Mouse (Mus musculus) embryo, embryonic 10.5 days (tissue): ENCODE measurements around the gene Irak1bp1.
A peak's percentile ranks its signal among the peaks of the same experiment; 100 is the strongest.

ENCODE experiments used
- DNase-seq: peaks from one replicate; pipeline ENCODE4 v3.0.0-alpha.2; 2015; ENCODE audit warnings: low spot score

The Irak1bp1 gene

DNA sequence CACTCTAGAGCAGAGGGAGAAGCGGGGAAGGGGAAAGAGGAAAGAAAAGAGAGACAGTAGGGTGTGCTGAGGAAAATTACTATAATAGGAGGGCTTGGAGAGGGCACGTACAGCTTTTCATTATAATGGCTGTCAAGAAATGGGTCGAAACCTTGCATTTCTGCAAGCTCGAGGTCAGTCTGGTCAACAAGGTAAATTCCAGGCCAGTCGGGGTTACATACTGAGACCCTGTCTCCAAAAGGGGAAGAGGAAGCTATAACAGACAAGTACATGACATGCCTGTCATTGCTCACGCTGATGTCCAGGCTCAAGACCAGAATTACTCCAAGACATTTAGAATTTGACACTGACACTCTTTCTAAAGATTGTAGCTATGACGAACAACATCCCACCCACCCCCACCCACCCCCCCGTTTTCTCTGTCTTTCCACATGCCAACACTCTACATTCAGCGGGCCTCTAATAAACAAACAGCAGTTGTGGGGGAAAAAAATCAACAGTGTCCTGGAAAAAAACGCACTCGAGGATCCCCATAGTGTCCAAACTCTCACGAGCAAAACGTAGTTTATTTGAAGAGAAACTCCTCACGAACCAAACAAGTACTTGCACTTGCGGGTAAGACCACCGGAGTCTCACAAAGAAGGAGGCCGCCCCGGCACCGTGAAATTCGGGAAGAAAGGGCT, at the start of gene Irak1bp1:
Irak1bp1 (plus strand) TSS at position 534 of the 683 bp plus-strand sequence.
- peak; percentile 31 for DNase-seq

DNA sequence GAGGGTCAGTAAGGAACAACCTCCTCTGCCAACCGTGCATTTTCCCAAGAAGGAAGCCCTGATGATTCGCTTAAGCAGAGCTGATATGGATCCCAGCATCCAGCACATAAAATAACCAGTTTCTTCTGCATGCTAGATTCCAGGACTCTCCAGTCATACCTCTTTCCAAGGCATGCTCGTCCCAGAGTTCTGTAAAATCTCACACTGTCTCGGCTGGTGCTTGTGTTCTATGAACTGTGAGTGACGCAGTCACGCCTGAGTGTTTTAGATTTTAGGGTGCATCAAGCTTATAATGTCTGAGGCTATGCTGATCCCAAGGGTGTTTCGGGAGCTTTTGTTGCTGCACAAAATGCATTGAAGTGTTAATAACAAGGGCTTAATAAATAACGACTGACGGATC, 41.0 kb upstream of the Irak1bp1 start:
- DNase-seq = no peak

DNA sequence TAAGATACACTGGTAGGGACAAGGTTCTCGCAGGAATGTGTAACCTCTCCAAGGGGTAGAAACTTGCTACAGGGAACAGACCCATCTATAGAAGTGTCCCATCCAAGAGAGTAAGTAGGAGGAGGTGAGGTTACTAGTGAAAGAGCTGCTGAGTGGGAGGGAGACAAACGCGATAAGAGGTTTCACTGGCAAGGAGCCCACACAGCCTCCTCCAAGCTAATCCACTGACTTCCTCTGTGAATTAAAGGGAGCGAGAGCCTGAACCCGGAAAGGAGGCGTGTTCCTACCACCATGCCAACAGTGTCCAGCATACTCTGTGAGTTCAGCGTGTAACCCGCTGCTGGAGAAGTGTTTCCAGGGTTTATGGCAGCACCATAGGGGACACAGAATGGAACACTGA, 29.0 kb upstream of the Irak1bp1 start:
- DNase-seq = no peak

DNA sequence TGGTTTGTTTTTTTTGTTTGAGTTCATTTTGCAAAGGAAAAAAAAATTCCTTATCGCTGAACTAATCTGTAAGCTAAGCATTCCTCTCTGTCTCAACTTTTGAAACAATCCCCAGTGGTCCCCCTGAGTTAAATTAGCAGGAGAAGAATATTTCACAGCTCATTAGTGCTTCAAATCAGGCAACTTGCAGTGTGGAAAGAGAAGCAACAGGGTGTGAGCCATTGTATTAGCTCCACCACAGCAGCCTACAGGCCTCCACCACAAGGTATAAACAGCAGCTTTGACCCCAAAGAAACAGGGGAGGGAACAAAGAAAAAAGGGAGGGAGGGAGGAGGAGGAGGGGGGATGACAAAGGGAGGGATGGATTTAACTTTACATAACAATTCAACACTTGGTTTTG, 22.2 kb upstream of the Irak1bp1 start:
- peak; percentile 30 for DNase-seq

DNA sequence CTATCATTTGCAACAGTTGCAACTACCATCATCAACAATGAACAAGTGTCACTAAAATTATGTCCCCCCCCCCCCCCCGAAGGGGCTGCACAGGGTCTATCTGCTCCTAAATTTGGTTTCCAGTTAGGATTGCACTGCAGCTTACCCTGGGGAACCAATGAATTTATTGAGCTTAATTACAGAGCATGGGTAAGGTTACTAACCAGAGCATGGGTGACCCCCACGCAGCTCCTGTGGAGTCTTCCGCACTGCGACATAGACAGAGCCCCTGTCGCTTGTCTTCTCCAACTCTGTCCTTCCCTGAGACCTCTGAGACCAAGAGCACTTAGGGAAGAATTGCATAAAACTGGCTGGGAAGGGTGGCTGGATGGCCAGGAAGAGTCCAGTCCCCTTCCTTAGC, 21.7 kb upstream of the Irak1bp1 start:
- DNase-seq = no peak

DNA sequence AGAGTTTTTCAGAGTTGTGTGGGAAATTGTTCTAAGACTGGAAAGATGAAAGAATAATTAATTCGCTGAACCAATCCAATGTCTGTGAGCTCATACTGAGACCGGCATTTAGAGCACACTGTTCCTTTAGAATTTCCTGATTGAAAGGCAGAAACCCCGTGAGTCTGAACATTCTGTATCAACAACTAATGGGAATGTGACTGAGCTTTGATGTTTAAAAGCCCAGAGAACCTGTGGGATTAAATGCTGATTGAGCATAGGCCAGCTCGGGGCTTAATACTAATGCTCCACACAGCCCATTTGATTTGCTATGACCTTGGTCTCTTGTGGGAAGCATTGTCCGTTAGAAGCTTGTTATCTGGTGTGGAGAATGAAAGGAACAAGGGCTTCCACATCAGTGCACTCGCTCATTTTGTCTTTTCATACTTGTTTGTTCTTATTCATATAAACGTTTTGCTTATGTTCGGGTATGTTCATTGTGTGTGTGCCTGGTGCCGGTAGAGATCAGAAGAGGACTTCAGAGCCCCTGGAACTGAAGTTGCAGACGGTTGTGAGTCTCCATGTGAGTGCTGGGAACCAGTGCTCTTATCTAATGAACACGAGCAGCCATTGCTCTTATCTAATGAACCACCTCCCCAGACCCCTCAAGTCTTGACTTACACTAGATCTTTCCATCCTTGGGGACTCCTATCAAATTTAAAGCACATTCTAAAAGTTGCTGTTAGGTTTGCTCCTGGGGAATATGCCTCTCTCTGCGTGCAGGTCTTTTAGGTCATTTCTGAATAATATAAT, 17.0 kb upstream of the Irak1bp1 start:
- no peak for DNase-seq

DNA sequence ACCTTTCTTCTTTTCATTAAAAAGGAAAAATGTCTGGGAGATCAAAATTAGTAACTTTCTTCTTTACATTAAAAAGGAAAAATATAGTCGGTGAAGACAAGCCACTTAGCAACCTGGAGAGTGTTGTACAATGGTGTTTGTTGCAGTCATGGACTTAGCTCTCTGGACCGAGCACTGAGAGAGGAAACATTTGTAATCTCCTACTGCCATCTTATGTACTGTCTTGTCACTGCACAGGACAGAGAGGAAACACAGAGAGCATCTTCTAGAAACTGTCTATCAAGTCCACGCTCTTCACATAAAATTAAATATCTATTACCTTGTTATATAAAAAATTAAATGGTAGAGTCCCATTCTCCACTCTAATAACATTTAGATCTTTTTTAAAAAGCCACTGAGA, 14.8 kb upstream of the Irak1bp1 start:
- peak; percentile 46 for DNase-seq

DNA sequence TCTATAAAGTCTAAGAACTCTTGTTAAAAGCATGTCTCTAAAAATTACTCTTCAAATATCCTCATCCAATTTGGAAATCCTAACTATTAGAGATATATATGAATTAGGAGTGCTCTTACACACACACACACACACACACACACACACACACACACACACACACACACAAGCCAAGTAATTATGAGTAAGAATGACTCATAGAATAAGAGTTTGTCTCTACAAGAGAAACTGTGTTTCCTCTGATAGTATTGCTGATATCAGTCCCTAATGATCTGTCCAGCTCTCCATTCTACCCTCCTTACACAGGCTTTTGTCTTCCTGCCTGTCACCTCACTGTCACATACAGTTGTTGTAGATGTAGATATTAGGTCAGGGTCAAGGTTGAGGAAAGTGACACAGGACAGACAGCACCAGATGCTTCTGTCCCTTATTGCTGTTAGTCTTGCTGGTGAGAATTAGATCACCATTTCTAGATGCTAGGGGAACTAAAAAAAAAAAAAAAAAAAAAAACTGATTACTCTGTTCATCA, 14.0 kb upstream of the Irak1bp1 start:
- DNase-seq = no peak

DNA sequence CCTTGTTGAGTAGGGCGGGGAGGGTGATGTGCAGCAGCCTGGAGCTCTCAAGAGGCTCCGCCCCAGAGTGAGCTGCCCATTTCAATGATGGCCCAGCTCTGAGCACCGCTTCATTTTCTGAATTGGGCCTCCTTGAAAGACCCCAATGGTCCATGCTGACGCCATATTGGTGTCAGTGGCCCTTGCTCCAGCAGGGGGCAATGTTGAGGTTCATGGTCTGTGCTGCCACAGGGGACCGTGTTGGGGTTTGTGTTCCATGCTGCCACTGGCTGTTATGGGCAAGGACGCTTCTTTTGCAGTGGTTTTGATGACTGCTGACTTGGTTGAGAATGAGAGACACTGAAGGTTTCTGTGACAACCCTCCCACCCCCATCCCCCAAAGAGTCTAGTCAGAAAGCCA, 2.9 kb upstream of the Irak1bp1 start:
- no peak for DNase-seq

DNA sequence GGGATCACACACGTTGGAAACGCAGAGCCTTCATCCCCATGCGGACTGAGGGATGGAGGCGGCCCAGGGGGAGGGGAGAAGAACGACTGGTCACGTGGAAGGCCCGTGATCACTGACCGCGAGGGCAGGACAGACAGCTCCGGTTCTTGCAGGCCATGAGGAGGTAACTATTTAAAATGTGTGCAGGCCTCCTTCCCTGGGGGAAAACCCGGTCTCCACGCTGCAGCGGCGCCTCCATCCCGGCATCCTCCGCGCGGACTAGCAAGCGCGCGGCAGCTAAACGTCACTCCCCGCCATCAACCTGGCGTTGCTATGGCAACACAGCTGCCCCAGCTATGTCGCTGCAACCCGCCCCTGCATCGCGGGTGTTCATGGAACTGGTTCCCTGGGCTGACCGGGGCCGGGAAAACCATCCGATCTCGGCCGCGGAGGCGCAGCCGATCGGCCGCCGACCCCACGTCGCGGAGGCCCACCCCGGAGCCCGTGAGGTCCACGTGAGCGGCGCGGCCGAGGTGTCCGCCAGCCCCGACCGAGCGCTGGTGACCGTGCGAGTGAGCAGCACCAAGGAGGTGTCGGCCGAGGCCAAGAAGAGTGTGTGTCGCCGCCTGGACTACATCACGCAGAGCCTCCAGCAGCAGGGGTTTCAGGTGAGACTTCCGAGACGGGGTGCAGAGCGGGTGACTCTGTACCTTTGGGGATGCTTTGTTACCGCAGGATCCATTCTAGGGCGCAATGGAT, 522 bp downstream of the Irak1bp1 start:
- peak; percentile 94 for DNase-seq

DNA sequence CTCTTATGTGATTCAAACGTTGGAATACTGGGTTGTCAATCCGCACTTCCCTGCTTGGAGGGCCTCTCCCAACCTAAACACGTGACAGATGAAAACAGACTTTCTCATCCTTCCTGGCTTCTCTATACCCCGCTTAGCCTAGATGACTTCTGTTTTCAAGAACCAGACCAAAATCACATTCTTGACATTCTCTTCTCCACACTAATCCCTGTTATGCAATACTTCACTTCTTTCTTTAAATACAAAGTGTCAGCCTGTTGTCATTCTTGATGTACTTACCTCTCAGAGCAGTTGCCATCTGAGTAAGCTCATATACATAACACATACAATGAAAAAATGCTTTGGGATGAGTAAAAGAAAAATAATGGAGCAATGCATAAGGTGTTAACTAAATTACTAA, 2.6 kb downstream of the Irak1bp1 start:
- no peak for DNase-seq

DNA sequence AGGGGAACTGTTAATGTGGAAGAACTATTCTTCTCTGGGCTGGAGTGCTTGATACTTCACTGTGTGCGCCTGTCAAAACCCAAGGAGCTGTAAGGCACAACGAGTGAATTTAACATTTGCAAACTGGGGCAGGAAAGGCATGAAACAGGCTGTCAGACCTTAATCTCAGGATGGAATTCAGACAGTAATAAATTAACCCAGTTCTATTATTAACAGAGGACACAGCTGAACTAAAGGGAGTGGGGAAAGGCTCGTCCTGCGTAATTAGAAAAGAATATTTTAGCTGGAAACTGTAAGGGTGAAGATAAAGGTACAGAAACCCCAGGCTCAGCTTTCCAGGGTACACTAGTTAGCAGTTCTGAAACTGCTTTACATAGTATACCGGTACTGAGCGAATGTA, 6.6 kb downstream of the Irak1bp1 start:
- DNase-seq = no peak

DNA sequence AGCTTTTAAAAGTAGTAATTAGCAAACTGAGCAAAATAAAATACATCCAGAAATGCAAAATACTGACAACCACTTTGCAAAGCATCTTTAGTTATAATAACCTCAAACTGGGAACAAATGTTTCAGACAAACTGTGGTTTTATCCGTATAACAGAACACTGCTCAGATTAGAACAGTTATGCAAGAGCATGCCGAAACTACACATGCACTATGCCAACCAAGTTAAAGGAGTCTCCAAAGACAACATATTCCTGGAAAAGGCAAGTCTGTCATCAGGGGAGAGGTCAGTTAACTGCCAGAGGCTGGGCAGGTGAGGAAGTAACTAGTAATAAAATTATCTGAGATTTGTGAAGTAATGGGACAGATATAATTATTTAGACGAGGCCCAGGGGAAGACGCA, 13.3 kb downstream of the Irak1bp1 start:
- DNase-seq = no peak

DNA sequence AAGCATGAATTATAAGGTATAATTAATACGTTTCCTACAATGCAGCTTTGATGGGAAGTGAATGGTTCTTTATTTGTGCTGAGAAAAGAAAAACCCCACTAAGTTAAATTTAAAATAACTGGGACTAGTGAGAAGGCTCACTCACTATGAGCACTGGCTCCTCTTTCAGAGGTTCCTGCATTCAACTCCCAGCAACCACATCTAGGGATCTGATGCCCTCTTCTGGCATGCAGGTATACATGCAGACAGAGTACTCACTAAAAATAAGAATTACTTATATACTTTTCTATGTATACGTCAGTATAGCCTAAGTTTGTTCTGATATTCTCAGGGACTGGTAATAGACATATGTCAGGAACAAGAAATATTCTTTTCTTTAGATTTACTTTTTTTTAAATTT, 24.7 kb downstream of the Irak1bp1 start:
- DNase-seq = peak; percentile 46

DNA sequence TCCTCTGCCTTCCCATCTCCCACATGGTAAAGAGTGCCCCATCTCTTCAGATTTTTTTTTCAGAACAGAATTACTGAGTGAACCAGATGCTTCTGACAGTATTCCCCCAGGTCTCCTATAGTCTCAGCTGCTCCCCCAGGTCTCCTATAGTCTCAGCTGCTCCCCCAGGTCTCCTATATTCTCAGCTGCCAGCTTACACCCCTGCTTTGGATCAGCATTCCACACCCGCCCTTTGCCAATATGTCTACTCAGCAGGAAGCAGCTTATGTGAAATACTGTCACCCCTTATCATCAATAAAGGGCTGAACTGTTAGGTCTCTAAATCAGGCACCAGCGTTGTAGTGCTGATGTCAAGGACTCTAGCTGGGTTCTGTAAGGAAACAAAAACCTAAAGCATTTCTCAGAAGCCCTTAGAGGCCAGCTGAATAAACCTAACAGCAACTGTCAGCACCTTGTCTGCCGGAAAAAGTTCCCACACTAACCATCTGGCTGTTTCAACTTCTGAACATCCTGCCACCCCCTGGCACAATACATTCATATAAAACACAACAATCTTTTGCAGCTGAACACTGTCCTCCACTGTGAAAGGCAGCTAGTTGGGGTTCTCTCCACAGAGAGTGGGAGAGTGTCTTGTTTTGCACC, 25.8 kb downstream of the Irak1bp1 start:
- no peak for DNase-seq

DNA sequence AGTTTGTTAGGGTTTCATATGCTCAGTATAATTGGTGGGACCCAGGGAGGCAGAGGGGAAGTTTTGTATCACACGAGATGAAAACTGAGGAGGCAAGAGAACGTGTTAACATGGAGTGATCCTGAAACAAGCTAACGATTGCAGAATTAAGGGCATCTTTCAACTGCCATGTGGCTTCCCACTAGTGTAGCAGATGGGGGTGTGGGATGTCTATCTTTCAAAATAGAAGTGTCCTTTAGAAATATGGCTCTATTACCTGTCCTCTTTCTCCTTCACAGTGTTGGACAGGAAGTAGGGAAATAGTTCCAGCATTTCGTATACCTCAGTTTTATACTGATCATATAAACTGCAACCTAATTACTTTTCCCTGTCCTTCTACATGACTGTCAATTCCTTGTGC, 26.9 kb downstream of the Irak1bp1 start:
- DNase-seq = no peak

DNA sequence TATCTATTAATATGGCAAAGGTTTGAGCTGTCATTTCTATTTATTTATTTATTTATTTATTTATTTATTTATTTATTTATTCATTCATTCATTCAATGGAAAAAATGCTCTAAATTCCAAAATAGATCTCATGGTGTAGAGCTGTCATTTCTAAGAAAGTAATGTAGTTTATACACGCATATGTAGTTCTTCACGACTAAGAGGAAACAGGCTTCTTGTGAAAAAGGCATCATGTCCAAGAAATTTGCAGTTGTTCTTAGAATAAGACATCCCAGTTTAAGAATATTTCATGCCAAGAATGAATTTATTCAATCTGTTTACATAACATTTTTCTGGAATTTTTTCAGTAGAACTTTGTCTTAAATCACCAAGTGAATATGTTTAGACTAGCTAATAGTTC, 31.5 kb downstream of the Irak1bp1 start:
- DNase-seq = no peak

DNA sequence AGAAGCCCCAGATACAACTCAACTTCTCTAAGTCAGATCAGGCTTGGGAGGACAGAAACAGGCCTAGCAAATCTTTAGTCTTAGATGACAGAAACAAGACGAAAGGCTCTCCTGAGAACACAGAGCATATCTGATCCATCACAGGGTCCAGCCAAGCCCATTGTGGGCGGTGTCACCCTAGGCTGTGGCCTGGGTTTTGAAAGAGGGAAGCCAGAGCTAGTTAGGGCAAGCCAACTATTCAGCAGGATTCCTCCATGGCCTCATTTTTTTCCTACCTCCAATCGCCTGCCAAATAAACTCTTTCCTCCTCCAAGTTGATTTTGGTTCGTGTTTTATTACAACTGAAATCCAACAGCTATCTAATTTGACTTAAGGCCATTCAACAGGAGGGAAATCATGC, 32.0 kb downstream of the Irak1bp1 start:
- DNase-seq = no peak

DNA sequence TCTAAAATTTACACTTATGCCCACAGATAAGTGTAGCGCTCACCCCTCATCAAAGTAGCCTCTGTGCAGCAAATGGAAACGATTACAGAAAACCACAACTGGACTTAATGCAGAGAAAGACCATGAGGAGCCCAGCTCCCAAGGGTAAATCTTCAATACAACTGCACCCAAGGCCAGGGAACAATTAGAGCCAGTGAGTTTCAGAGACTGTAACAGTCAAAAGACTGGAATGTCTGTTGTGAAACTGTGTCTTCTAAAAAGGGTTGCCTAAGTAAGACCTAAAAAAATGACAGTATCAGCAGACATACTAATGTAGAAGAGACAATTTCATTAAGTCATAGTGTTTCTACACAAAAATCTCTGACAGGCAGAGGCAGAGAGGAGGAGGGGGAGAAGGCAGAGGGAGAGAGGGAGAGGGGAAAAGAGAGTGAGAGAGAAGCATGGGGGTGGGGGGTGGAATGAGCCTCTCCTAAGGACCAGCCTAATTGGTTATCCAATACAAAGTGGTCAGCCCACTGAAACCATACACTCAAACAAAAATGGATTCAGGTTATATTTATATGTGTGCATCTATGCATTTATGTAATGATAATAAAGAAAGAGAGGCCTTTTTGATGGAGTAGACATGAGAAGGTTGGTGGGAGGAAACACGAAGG, 32.6 kb downstream of the Irak1bp1 start:
- DNase-seq = no peak

DNA sequence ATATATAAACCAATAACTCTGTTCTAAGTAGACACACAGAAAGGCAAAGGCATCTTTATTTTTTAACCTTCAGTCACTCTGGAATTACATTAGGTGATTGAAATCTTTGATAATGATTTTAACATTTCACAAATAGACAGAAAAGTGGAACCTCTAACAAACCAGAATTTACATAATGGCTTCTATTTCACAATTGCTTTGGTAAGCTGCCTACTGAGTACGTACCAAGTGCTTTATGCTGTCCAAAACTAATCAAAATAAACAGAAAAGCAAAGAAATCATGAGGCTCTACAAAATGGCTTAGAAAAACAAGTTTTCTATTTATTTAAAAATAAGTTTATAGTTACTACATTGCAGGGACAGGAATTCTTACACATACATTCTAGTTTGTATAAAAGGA, 36.8 kb downstream of the Irak1bp1 start:
- no peak for DNase-seq

DNA sequence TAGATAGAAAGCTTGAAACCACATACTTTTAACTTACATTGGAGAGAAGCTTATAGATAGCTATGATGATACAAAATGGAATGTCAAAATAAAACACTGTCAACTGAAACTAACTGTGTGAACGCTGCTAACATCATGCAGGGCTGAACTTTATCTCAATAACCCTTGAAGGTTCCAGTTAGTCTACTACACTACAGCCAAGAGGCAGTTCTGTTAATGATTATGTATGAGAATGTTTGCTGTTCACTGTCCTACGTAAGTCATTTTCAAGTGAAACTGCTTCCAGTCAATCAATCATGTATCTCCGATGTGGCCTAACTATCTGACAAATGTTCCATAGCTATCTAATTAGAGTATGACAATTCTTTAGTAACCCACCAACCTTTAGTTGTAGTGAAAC, 38.4 kb downstream of the Irak1bp1 start:
- DNase-seq = no peak

DNA sequence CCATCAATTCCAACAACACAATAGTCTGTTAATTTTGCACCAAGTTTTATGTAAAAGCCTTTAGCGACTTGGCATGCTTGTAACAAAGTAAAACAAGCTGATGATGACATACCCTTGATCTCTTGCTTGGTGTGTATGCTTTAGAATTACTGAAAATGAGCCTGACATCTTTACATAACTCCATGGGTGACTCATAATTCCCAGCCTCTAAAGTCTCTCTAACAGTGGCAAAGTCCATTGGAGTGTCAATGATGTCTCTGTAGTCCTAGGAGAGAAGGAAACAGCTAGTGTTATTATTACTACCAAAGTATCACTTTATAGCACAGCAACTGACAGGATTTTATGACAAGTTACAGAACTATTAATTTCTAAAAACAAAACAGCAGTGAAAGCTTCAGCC, 47.7 kb downstream of the Irak1bp1 start:
- no peak for DNase-seq
